Mouse (Mus musculus): ENCODE data around the gene Gm20388.
A peak's percentile ranks its signal among the peaks of the same experiment; 100 is the strongest.

DNA sequence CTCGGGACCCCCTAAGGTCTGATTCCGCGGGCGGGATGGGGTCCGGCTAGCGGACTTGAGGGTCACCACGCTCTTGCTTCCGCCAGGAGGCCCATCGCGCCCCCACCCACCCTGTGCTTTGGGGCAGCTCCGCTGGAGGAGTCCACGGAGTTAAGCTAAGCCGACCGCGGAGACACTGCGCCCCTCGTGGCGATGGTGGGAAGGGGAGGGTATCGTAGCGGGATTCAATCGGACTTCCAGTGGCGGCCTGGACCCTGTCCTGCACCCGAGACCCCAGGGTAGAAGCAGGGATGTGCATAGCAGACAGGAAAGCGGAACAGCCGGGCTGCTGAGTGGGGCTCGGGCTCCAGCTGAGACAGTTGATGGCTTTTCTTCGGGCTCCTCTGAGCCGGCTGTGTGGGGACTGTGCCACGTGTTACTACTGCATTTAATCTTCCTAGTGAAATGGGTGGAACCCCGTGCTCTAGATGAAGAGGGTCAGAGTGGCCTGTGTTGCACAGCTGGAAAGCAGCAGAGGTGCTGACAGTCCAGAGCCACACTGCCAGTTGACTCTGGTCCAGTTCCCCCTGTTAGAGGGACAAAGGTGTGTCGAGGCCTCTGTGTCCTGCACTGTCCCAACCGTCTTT lies 2320.2 kb downstream of the Gm20388 start:
- TF ChIP-seq CTCF (IDR thresholded peaks at IDR 0.05; ENCODE audit: low read depth) (peak; percentile 82), EP300 (IDR thresholded peaks at IDR 0.05; ENCODE audit: low read depth) (no peak)
